Mouse (Mus musculus): Measurements from ENCODE around the gene Dusp14.

DNA sequence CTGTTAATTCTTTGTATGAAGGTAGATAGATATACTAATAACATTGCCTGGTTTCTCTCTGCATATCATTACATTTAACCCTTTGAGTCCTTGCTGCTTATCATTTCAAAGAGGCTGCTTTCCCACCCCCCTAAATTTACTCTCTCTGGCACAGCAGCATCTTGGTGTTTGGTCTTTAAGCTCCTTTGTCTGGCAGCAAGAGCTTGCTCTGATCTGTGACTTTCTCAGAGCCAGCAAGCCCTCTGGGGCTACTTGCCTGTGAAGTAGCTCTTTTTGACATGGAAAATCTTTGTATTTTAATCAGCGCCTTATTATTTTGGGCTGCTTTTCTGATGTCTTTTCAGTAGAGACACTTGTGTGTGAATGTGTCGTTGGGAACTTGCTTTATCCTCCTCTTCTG, 57.5 kb downstream of the Dusp14 start:
- no peak for TF ChIP-seq CTCF (IDR thresholded peaks at IDR 0.05; ENCODE audit: insufficient read depth, low read depth, low read length)
- TF ChIP-seq POLR2A (IDR thresholded peaks at IDR 0.05; ENCODE audit: insufficient read depth, low read depth, low read length), result no peak
